Mouse (Mus musculus): ENCODE measurements around the gene Ifi204. TPM values are rescaled to one million over a fixed set of nuclear protein-coding genes. Genes with fewer than 3 reads are reported as not detected.
"Not testable (repeated sequence)": the region's sequence is repeated elsewhere in the genome, so short reads cannot be mapped to it uniquely, and the experiment has no call there.

The Ifi204 gene
- polyA plus RNA-seq (2015; fragmentation: Nextera tagmentation; extraction: Ambion mirVana), result 2.3 and 2.6 TPM in 2 replicates

DNA sequence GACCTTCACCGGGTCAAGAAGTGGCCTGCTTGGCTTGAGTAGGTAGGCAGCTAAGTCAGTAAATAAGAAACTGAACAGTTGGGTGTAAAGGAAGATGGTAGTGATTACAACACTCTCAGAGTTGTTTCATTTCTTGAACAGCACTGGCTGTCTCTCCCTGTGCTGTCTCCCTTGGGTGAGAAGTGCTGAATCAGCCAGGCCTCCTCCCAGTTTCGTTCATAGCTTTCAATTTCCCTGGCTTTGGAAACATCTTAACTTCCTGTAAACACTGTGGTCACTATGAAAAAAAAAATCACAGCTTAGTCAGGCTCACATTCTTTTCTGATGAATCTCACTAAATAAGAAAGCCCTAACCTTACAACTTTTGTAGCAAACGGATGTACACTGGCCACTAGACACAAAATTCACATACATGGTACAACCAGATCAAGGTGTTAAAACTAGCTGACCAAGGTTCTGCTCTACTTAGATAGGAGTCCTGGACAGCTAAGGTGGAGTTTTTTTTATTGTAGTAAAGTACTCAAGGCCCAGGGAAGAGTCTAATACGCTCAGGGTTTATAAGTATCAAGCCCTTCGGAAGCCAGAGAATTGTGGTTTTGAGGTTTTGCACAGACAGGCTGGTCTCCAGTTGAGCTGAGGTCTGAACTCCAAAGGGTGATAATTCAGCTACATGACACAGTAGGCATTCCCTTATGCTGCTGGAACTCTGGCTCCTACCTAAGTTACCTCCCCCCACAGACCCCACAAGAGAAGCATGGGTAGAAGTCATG lies at the start of gene Ifi204:
Ifi204 (minus strand) TSS at position 96 of the 770 bp plus-strand sequence.
- not testable (repeated sequence) for ATAC-seq (replicated peaks; ENCODE audit: low FRiP score, low read depth); H3K4me3 ChIP-seq (replicated peaks; ENCODE audit: low read depth, low read length); H3K4me2 ChIP-seq (ENCODE audit: low read length); H3K36me3 ChIP-seq (ENCODE audit: insufficient read depth, low read length); H3K9me3 ChIP-seq (replicated peaks; ENCODE audit: low read length); H3K27ac ChIP-seq; H3K4me1 ChIP-seq (replicated peaks; ENCODE audit: insufficient read depth, low read length); H3K9ac ChIP-seq (ENCODE audit: low read depth, low read length); H3K27me3 ChIP-seq (ENCODE audit: insufficient read depth, low read length)
- DNase-seq (ENCODE audit: low spot score), result peak; percentile 30
- 65% methylated on average over 5 of the region's 5 CpGs for WGBS

DNA sequence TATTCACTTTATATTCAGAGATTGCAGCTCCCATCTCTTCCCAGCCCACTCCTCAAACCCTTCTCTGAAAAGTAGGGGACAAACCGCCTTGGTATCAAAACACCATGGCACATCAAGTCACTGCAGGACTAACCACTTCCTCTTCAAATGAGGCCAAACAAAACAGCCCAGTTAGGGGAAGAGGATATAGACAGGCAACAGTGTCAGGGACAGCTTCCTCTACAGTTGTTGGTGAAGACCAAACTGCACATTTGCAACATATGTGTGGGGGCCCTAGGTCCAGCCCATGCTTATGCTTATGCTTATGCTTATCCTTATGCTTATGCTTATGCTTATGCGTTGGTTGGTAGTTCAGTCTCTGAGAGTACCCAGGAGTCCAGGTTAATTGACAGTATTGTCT lies 42.6 kb upstream of the Ifi204 start:
- WGBS, result 72% methylated on average over 2 of the region's 2 CpGs
- not testable (repeated sequence) for H3K4me2 ChIP-seq (ENCODE audit: low read length); H3K27me3 ChIP-seq (ENCODE audit: insufficient read depth, low read length)

GRCm38 (mm10) chr1:173802689-173803281 lies 36.0 kb upstream of the Ifi204 start:
- not testable (repeated sequence) for H3K9ac ChIP-seq (ENCODE audit: low read depth, low read length); ATAC-seq (replicated peaks; ENCODE audit: low FRiP score, low read depth); H3K4me3 ChIP-seq (replicated peaks; ENCODE audit: low read depth, low read length); H3K9me3 ChIP-seq (replicated peaks; ENCODE audit: low read length); H3K27me3 ChIP-seq (ENCODE audit: insufficient read depth, low read length); H3K27ac ChIP-seq; H3K4me1 ChIP-seq (replicated peaks; ENCODE audit: insufficient read depth, low read length); H3K36me3 ChIP-seq (ENCODE audit: insufficient read depth, low read length); H3K4me2 ChIP-seq (ENCODE audit: low read length)
- WGBS, result 50% methylated on average over 2 of the region's 2 CpGs
- DNase-seq (ENCODE audit: low spot score), result peak; percentile 16

More for the DNA sequence above, 42.6 kb upstream of the Ifi204 start:
- not testable (repeated sequence) for DNase-seq (ENCODE audit: low spot score); H3K9ac ChIP-seq (ENCODE audit: low read depth, low read length); H3K4me3 ChIP-seq (replicated peaks; ENCODE audit: low read depth, low read length); H3K4me1 ChIP-seq (replicated peaks; ENCODE audit: insufficient read depth, low read length); ATAC-seq (replicated peaks; ENCODE audit: low FRiP score, low read depth); H3K36me3 ChIP-seq (ENCODE audit: insufficient read depth, low read length); H3K9me3 ChIP-seq (replicated peaks; ENCODE audit: low read length); H3K27ac ChIP-seq

DNA sequence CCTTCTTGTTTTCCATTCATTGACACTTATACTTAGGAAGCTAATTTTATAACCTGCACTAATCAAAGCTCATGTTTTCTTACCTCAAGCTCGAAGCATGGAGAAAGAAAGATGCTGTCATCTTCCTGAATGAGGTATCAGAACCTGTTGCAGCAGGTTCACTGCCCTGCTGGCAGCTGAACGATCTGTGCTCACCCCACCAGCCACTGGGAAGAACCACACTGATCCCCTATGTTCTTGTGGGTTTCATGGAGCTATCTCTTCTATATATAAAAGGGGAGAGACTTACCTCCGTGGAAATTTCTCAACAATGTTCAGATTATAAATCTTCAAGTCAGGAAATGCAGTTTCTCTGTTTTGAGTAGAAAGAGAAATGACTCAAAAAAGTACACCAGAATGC lies 35.5 kb upstream of the Ifi204 start:
- H3K9me3 ChIP-seq (replicated peaks; ENCODE audit: low read length); DNase-seq (ENCODE audit: low spot score); H3K4me3 ChIP-seq (replicated peaks; ENCODE audit: low read depth, low read length); H3K4me1 ChIP-seq (replicated peaks; ENCODE audit: insufficient read depth, low read length); ATAC-seq (replicated peaks; ENCODE audit: low FRiP score, low read depth); H3K9ac ChIP-seq (ENCODE audit: low read depth, low read length); H3K36me3 ChIP-seq (ENCODE audit: insufficient read depth, low read length); H3K27me3 ChIP-seq (ENCODE audit: insufficient read depth, low read length): not testable (repeated sequence)
- 44% methylated on average over 3 of the region's 3 CpGs for WGBS
- Histone ChIP-seq H3K27ac (0 out of 2 replicates have a peak overlapping the region, but pooled peaks have one; percentile 13), H3K4me2 (ENCODE audit: low read length) (peak overlapping the region; percentile 23; the same call in 1 of the 2 replicates)

DNA sequence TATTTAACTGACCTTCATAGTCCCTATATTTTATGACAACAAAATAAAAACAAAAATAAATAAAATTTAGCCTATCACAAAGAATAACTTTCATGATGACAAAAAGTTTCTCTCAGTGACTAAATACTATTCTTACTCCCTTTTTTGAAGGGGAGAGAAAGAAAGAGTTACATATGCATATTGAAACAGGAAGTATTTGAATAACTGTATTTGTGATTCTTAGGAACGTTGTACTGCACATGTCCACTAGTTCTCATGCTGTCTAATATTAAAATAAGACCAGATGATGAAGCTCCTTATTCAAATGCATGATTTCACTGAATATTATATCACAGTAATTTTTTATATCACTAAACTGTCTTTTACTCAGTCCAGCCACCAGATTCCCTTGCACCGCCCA lies 35.0 kb upstream of the Ifi204 start:
- not testable (repeated sequence) for H3K4me1 ChIP-seq (replicated peaks; ENCODE audit: insufficient read depth, low read length); H3K9me3 ChIP-seq (replicated peaks; ENCODE audit: low read length); H3K9ac ChIP-seq (ENCODE audit: low read depth, low read length); DNase-seq (ENCODE audit: low spot score); H3K36me3 ChIP-seq (ENCODE audit: insufficient read depth, low read length); H3K27ac ChIP-seq; H3K27me3 ChIP-seq (ENCODE audit: insufficient read depth, low read length); H3K4me3 ChIP-seq (replicated peaks; ENCODE audit: low read depth, low read length); ATAC-seq (replicated peaks; ENCODE audit: low FRiP score, low read depth)
- peak overlapping the region; percentile 23; the same call in 1 of the 2 replicates for H3K4me2 ChIP-seq (ENCODE audit: low read length)
- WGBS, result 78% methylated on average over 2 of the region's 2 CpGs

- H3K27me3 ChIP-seq (ENCODE audit: insufficient read depth, low read length), result not testable (repeated sequence)
- 77% methylated on average over 2 of the region's 3 CpGs for WGBS
These were observed 6.7 kb upstream of the Ifi204 start for GRCm38 (mm10) chr1:173773457-173773856.

GRCm38 (mm10) chr1:173760032-173760431 lies 6.7 kb downstream of the Ifi204 start:
- not testable (repeated sequence) for ATAC-seq (replicated peaks; ENCODE audit: low FRiP score, low read depth); H3K27ac ChIP-seq
- 87% methylated on average over 5 of the region's 5 CpGs for WGBS

More at GRCm38 (mm10) chr1:173773457-173773856, 6.7 kb upstream of the Ifi204 start:
- not testable (repeated sequence) for ATAC-seq (replicated peaks; ENCODE audit: low FRiP score, low read depth); H3K36me3 ChIP-seq (ENCODE audit: insufficient read depth, low read length); H3K27ac ChIP-seq; H3K4me3 ChIP-seq (replicated peaks; ENCODE audit: low read depth, low read length); DNase-seq (ENCODE audit: low spot score); H3K9ac ChIP-seq (ENCODE audit: low read depth, low read length); H3K9me3 ChIP-seq (replicated peaks; ENCODE audit: low read length); H3K4me1 ChIP-seq (replicated peaks; ENCODE audit: insufficient read depth, low read length); H3K4me2 ChIP-seq (ENCODE audit: low read length)

More at GRCm38 (mm10) chr1:173760032-173760431, 6.7 kb downstream of the Ifi204 start:
- H3K4me3 ChIP-seq (replicated peaks; ENCODE audit: low read depth, low read length); H3K9ac ChIP-seq (ENCODE audit: low read depth, low read length); H3K27me3 ChIP-seq (ENCODE audit: insufficient read depth, low read length); H3K4me1 ChIP-seq (replicated peaks; ENCODE audit: insufficient read depth, low read length); H3K4me2 ChIP-seq (ENCODE audit: low read length); DNase-seq (ENCODE audit: low spot score); H3K36me3 ChIP-seq (ENCODE audit: insufficient read depth, low read length); H3K9me3 ChIP-seq (replicated peaks; ENCODE audit: low read length): not testable (repeated sequence)
